Mouse (Mus musculus) forelimb bud, embryonic 11.5 days (tissue): ENCODE measurements around the gene Ugt1a6b.
"Not testable (repeated sequence)": the region's sequence is repeated elsewhere in the genome, so short reads cannot be mapped to it uniquely, and the experiment has no call there.

ENCODE experiments used
- DNase-seq: peaks from one replicate; pipeline ENCODE4 v3.0.0-alpha.2; 2012; ENCODE audit warnings: low read depth, low spot score

The Ugt1a6b gene

DNA sequence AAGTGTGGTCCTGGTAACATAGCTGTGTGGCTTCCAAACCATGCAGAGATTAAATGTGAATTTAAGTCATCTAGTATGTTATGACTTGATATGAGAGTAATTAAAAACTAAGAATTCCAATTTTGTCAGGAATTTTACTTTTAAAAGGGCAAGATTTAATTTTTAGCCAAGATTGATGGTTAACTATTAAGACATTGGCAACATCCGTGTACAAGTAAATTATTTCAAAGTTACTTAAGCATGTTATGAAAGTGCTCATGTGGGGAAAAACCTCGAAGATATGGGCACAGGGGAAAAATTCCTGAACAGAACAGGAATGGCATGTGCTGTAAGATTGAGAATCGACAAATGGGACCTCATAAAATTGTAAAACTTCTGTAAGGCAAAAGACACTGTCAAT, 94.4 kb downstream of the Ugt1a6b start:
- no peak for DNase-seq

DNA sequence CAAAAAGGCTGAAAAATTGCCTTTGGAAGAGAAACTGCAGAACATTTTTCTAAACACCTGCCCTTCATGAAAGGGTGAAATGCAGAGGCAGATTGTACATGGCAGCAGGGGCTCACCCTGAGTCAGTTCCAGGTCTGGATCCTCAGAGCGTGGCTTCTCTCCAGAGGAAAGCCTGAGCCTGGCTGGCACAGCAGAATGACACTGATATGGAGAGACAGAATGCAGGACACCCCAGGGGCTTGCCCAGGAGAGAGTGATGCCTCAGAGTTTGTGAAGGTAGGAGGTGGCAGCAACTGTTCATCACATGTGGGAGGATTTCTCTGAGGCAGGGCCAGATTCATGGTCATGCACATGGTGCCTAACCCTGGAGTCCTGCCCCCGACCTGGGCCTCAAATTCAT, 96.9 kb downstream of the Ugt1a6b start:
- no peak for DNase-seq

DNA sequence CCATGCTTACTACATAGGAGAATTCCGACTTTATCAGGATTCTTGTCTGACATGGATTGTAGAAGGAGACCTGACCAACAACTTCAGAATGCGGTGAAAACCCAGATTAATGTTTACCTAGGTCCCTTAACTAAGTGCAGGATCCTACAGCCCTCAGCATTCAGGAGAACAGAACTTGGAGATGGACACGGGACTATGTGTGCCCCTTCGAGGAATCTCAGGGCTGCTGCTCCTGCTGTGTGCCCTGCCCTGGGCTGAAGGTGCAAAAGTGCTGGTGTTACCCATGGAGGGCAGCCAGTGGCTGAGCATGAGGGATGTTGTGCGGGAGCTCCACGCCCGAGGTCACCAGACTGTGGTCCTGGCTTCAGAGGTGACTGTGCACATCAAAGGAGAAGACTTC, 97.4 kb downstream of the Ugt1a6b start, which contains the start of gene Ugt1a2:
Gene Ugt1a2, plus strand, starts transcription at position 146 of the 400 bp plus-strand sequence.
- DNase-seq: no peak

DNA sequence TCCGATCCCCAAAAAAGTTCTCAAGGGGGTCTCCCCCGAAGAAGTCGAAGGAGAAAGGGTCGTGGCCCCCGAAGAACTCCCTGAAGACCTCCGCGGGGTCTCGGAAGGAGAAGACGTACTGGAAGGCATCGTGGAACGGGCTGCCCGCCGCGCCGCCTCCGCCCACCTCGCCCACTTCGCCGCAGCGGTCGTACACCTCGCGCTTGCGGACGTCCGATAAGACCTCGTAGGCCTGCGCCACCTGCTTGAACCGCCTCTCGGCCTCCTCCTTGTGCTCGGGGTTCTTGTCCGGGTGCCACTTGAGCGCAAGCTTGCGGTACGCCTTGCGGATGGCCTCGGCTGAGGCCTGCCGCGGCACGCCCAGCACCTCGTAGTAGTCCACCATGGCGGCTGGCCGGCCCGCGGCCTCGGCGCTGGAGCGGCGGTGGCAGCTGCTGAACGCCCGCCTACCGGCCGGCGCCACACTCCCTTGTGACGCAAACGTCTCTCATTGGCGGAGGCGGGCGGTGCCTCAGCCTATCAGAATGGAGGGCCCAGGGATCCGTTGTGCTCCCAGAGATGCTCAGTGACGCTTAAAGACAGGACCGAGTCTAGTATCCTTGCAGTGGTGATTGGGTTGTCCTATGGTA, 102.4 kb downstream of the Ugt1a6b start, which contains the start of gene Dnajb3:
Gene Dnajb3, minus strand, starts transcription at position 489 of the 629 bp plus-strand sequence.
- DNase-seq: peak; percentile 80

DNA sequence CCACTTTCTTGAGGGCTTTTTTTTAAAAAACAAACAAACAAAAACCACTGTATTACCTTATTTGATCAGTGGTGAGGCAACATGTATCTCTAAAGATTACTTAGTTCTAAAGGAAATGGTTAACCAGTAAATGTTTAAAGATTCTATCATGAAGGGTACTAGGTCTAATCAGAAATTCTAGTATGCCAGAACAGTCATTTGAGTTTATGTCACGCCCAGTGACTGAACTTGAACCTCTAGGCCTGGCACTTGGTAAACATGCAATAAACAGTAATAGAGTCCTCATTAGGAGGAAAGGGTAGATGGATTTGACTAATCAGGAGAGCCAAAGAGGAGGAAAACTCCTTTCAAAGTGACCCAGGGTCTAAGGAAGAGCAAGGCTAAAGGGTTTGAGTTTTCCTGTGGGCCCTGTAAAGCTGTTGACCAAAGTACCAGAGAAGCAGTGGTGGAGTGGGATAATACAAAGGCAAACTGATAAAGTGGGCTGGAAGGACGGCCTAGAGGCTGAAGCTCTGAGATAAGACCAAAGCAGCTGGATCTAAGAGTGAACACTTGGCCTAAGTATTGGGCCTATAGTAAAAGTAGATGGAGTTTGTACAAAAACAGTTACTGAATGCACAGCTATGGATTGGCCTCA, 103.9 kb downstream of the Ugt1a6b start:
- no peak for DNase-seq

DNA sequence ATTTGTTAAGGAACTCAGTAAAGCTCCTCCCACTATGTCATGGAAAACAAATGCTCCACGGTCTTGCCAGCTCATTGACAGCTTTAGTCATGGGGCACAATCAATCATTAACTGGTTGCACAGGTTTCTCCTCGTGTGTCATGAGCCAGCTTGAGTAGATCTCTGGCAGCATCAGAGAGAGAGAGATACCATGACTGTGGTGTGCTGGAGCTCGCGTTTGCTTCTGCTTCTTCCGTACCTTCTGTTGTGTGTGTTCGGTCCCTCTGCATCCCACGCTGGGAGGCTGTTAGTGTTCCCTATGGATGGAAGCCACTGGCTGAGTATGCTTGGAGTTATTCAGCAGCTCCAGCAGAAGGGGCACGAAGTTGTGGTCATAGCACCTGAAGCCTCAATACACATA, 108.8 kb downstream of the Ugt1a6b start, which contains the start of gene Ugt1a1:
Gene Ugt1a1, plus strand, starts transcription at position 148 of the 400 bp plus-strand sequence.
- no peak for DNase-seq

DNA sequence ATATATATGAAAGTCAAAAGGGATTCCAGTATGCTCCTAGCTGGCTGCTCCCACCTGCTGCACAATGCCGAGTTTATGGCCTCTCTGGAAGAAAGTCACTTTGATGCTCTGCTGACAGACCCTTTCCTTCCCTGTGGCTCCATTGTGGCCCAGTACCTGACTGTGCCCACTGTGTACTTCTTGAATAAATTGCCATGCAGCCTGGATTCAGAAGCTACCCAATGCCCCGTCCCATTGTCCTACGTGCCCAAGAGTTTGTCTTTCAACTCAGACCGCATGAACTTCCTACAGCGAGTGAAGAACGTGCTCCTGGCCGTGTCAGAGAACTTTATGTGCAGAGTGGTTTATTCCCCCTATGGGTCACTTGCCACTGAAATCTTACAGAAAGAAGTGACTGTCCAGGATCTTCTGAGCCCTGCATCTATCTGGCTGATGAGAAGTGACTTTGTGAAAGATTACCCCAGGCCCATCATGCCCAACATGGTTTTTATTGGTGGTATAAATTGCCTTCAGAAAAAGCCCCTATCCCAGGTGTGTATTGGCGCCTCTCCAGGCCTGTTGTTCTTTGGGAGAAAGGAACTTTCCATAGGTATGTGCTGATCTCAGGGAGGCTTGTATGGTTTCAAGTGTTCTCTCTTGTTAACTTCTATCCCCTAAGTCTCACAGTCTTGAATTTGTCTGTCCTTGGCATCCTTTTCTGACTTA, 109.4 kb downstream of the Ugt1a6b start:
- DNase-seq: no peak

DNA sequence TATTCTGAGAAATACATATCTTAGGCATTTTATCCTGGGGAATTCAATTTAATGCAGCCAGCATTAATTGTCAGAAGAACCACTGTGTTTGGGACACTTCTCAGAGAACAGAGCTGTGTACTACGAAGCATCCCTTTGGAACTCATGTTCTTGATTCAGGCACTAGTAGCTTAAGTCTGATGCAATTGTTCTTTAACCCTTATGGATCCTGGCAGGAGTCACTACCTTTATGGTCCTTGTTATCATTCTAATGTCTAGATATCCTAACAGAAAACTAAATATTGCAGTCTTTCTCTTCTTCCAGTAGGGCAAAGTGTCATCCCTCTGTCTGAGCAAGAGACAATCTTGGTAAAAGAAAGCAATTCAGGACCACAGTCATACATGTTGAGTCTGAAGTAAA, 110.0 kb downstream of the Ugt1a6b start:
- DNase-seq: no peak

DNA sequence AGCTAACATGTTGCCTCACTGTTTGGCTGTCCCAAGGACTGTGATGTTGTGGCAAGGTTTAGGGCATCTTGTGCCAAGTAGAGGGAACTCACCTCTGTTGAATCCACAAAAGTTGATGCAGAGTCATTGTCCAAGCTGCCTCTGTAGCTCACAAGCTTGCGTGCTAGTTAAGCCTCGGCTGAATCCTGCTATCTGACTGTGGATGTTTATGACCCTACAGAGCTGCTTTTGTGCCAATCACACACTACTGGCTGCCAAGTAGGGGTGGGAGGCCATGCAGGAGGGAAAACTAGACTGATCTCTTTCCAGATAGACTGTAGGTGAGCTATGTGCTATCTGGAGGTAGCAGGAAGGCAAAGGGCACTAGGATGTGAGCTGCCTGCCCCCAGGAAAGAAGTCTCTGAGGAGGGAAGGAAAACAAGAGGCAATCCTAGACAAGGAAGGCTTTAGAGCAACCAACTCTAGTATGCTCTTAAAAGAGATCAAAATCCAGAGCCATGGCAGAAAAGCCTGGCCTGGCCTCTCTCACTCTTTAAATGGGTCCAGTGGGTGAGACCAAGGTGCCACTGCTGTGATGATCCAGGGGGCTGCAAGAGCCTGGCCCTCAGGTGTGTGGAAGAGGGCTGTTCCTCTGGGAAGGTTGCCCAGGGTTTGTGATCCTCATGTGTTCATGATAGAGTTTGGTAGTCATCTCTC, 110.9 kb downstream of the Ugt1a6b start:
- no peak for DNase-seq

DNA sequence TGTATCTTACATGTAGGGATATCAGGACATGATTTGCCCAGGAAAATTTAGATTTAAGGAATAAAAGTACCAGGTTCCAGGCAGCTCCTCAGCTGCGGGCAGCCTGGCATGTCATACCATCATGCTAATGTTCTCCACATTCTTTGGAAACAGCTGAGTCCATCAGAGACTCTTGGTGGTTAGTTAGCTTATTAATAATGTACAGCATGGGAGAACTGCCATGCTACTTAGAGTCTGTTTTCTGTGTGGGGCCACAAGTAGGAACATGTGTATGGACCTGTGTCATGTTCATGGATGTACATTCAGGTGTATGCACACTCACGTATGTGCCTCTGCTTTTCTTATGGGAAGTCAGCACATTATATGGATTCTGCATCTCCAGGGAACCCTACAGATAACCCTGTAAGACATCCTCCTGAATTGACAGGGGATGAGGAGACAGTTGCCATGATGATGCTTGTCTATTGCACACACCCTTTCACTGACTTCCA, 111.5 kb downstream of the Ugt1a6b start:
- DNase-seq: no peak

DNA sequence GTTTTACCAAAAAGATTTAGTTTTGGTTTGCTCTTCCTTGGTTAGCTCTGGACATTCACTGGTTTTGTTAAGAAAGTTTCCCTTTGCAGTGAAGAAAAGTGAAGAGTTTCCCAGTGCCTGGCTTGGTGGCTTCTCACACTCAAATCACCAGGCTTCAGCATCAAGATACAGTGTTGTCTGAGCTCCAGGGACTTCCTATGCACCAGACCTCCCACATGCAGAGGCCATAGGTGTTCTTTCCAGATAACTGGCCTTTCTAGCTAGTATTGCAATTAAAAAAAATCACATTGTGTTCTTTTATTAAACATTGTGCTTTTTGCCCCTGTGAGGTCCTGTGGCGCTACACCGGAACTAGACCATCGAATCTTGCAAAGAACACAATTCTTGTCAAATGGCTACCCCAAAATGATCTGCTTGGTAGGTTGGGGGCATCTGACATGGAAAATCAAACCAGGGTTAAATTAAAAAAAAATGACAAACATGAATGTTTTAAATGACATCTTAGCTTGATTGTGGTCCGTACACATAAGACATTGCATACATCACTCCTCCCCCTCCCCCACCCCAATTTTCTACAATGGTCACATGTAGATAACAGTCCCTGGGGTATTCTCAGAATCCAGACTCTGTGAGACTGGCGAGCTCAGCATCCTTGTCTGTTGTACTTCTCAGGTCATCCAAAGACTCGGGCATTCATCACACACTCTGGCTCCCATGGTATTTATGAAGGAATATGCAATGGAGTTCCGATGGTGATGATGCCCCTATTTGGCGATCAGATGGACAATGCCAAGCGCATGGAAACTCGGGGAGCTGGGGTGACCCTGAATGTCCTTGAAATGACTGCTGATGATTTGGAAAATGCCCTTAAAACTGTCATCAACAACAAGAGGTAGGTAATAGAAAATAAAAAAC, 112.7 kb downstream of the Ugt1a6b start:
- no peak for DNase-seq

DNA sequence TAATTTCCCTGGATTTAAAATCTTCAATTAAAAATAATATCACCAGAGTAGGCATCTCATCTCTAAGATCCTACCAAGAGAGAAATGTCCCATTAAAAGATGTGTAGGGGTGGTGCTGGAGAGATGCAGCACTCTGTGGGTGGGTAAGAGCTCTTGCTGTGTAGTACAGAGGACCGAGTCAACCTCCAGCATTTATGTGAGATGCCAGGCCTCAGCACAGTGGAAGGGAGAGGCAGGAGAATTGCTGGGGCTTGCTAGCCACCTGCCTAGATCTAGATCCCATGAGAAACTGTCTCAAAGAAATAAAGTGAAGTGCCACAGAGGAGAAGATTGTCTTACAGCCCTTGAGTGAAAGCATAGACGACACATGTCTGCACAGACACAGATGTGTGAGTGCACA, 113.5 kb downstream of the Ugt1a6b start:
- DNase-seq: no peak

DNA sequence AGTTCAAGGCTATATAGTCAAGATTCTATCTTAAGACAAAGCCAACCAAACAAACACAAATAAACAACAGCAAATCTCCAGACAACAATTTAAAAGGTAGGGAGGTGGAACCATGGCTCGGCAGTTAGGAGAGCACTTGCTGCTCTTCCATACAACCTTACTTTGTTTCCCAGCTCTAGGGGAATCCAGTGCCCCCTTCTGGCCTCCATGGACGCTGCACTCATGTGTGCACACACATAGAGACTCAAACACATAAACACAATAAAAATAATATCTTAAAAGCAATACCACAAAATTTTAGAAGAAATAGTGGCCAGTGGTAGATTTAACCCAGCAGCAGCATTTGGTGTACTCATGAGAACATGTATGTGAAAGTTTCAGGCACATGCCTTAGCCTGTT, 114.1 kb downstream of the Ugt1a6b start:
- DNase-seq: no peak

DNA sequence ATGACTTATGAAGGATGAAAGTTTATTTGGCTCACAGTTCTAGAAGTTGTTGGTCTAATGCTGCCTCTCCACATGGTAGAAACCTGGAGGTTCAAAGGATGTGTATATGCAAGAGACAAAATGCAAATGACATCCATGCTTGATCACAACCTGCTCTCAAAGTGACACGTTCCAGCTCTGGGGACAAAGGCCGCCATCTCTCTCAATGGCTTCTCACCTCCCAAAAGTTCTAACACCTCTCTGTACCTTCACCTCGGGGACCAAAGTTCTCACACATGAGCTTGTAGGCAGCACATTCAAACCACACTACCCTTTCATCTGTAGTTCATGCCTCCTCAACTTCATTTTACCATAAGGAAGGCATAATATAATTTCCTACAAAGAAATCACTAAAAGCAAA, 114.5 kb downstream of the Ugt1a6b start:
- DNase-seq: no peak

DNA sequence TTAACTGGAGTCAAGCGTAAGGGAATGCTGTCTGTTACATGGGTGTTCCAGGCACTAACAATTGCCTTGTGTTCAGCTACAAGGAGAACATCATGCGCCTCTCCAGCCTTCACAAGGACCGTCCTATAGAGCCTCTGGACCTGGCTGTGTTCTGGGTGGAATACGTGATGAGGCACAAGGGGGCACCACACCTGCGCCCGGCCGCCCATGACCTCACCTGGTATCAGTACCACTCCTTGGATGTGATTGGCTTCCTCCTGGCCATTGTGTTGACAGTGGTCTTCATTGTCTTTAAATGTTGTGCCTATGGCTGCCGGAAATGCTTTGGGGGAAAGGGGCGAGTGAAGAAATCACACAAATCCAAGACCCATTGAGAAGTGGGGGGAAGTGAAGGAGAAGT, 115.0 kb downstream of the Ugt1a6b start:
- DNase-seq: no peak

DNA sequence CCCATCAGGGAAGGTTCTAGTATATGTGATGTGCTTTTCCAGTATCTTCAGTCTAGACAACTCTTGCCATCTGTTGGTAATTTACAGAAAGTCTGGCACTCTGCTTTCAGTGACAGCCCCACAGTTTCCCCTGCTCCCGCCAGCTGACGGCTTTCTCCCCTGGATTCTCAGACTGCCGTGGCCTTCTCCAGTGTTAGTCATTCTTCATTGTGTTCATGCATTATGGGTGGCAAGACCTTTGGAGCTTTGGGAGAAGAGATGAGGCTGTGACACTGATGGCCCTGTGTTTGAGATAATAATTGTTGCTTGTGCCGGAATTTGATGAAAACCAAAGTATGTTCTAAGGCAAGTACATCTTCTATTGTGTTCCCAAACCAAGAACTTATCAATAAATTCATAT, 115.5 kb downstream of the Ugt1a6b start:
- DNase-seq: no peak

DNA sequence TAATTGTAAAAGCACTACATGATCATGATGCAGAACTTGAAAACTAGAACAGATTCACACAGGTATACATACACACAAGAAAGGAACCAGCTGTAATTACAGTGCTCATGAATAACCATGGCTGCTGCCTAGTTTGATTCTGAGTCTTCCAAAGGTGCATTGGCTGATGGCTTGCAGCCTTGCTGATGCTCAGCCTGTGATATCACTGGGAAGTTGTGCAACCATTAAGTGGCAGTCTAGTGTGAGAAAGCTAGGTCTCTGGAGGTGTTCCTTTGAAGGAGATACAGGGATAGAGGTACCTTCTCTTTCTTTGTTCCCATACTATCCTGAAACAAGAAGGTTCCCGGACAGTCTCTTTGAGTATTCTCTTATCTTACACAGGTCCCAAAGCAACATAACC, 116.0 kb downstream of the Ugt1a6b start:
- DNase-seq: no peak

DNA sequence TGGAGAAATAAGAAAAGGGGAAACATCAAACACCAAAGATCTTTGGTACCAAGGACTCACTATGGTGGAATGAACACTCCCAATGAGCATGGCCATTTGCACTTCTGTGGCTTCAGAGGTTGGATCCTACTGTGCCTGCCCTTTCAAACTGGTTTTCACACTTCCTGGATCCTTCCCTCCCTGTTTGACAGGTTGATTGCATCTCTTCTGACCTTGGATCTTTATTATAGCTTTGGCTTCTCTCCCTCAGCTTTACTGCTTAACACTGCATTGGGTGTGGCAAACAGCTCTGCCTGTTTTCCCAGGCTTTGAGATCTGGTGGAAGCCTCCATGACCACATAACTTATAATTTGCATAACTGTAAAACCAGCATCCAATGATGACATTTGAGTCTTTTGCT, 117.3 kb downstream of the Ugt1a6b start:
- no peak for DNase-seq

DNA sequence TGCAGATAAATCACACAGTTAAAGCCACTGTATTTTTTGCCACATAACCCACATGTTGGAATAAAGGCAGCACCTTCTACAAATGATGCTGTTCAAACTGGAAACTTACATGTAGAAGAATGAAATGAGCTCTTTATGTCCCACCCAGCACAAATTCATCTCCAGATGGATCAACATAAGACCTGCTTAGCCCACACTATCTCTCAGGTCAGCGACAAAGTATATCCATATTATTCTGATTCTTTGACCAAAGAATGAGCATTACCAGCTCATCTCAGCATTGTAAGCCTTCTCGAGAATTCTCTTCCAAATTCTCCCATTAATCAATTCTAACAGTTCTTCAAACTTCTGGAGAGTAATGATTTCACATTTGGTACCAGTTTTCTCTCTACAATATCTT, 119.2 kb downstream of the Ugt1a6b start:
- no peak for DNase-seq

DNA sequence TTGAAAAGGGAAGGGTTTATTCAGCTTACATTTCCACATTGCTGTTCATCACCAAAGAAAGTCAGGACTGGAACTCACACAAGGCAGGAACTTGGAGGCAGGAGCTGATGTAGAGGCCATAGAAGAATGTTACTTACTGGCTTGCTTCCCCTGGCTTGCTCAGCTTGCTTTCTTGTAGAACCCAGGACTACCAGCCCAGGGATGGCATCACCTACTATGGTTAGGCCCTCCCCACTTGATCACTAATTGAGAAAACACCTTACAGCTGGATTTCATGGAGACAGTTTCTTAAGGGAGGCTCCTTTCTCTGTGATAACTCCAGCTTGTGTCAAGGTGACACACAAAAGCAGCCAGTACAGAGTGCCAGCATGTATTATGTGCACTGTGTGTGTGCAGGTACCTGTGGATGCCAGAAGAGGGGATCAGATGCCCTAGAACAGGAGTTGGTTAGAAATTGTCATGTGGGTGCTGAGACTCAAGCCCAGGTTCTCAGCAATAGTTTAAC, 120.0 kb downstream of the Ugt1a6b start:
- not testable (repeated sequence) for DNase-seq

DNA sequence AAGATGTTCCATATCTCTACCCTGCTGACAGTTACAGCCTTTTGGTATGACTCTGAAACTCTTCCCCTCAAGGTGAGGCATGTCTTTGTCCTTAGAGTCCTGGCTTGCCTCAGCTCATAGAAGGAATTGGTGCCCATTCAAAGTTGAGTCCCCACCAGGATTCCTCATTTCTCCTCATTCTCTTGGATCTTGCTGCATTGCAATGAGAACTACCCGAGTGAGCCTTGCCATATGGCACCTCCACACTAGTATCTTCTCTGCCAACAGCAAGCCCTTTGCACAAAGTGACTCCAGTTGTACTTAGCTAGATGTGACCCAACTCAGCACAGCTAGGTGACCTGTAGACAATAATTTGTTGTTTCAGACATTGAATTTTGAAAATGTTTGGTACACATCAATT, 120.5 kb downstream of the Ugt1a6b start:
- DNase-seq: no peak
